Mouse (Mus musculus): ENCODE measurements around the gene Hspa12a. TPM values are rescaled to one million over a fixed set of nuclear protein-coding genes. Genes with fewer than 3 reads are reported as not detected.

Gene Hspa12a
- polyA plus RNA-seq, 1 experiment from 2014 or later = 0.53 TPM

- ATAC-seq (ENCODE audit: low read depth) = no peak
- 74% methylated on average over 9 of the region's 9 CpGs for WGBS (ENCODE audit: insufficient replicate concordance)
- peaks cover 28% of the 10 kb centered on the region for H3K4me1 ChIP-seq (replicated peaks)
- H3K27me3 ChIP-seq = peaks cover 26% of the 10 kb centered on the region
- H3K4me3 ChIP-seq (replicated peaks) = no peak overlapping the region
- H3K27ac ChIP-seq = no peak overlapping the region
- no peak overlapping the region for H3K9ac ChIP-seq
- H3K9me3 ChIP-seq (replicated peaks) = no peaks in the 10 kb centered on the region
- DNase-seq = no peak
- H3K36me3 ChIP-seq = no peaks in the 10 kb centered on the region
- H3K4me2 ChIP-seq = no peak overlapping the region
Measured at GRCm38 (mm10) chr19:58856129-58856855, 87.2 kb downstream of the Hspa12a start.

GRCm38 (mm10) chr19:58854899-58855298 is 88.6 kb downstream of the Hspa12a start:
- no peak overlapping the region for H3K27ac ChIP-seq
- no peaks in the 10 kb centered on the region for H3K9me3 ChIP-seq (replicated peaks)
- peaks cover 12% of the 10 kb centered on the region for H3K27me3 ChIP-seq
- no peak overlapping the region for H3K4me3 ChIP-seq (replicated peaks)
- H3K4me2 ChIP-seq = no peak overlapping the region
- DNase-seq (no peak), ATAC-seq (ENCODE audit: low read depth) (no peak)
- peaks cover 18% of the 10 kb centered on the region for H3K4me1 ChIP-seq (replicated peaks)
- WGBS (ENCODE audit: insufficient replicate concordance) = 27% methylated on average over 3 of the region's 3 CpGs
- H3K9ac ChIP-seq = no peak overlapping the region
- no peaks in the 10 kb centered on the region for H3K36me3 ChIP-seq

GRCm38 (mm10) chr19:58853036-58853735 is 90.3 kb downstream of the Hspa12a start:
- no peak for DNase-seq
- 48% methylated on average over 10 of the region's 10 CpGs for WGBS (ENCODE audit: insufficient replicate concordance)

GRCm38 (mm10) chr19:58850719-58851466 is 92.6 kb downstream of the Hspa12a start:
- Histone ChIP-seq H3K4me2 (no peak overlapping the region), H3K4me1 (replicated peaks) (peaks cover 18% of the 10 kb centered on the region), H3K4me3 (replicated peaks) (no peak overlapping the region), H3K27ac (no peak overlapping the region), H3K27me3 (no peaks in the 10 kb centered on the region), H3K9me3 (replicated peaks) (no peaks in the 10 kb centered on the region), H3K9ac (no peak overlapping the region), H3K36me3 (no peaks in the 10 kb centered on the region)
- no peak for DNase-seq
- 40% methylated on average over 5 of the region's 7 CpGs for WGBS (ENCODE audit: insufficient replicate concordance)
- no peak for ATAC-seq (ENCODE audit: low read depth)

More at GRCm38 (mm10) chr19:58853036-58853735, 90.3 kb downstream of the Hspa12a start:
- Histone ChIP-seq H3K27ac (no peak overlapping the region), H3K27me3 (no peaks in the 10 kb centered on the region), H3K4me2 (no peak overlapping the region), H3K9ac (no peak overlapping the region), H3K4me1 (replicated peaks) (peaks cover 18% of the 10 kb centered on the region), H3K36me3 (no peaks in the 10 kb centered on the region), H3K4me3 (replicated peaks) (no peak overlapping the region), H3K9me3 (replicated peaks) (no peaks in the 10 kb centered on the region)
- ATAC-seq (ENCODE audit: low read depth) = no peak

- no peaks in the 10 kb centered on the region for H3K27me3 ChIP-seq
- H3K36me3 ChIP-seq = no peaks in the 10 kb centered on the region
- 47% methylated on average over 13 of the region's 13 CpGs for WGBS (ENCODE audit: insufficient replicate concordance)
Measured at GRCm38 (mm10) chr19:58849333-58850131, 93.9 kb downstream of the Hspa12a start.

GRCm38 (mm10) chr19:58843606-58844005 is 99.8 kb downstream of the Hspa12a start:
- DNase-seq = no peak
- 70% methylated on average over 3 of the region's 3 CpGs for WGBS (ENCODE audit: insufficient replicate concordance)
- H3K36me3 ChIP-seq = no peaks in the 10 kb centered on the region
- H3K4me3 ChIP-seq (replicated peaks) = no peak overlapping the region
- H3K4me2 ChIP-seq = no peak overlapping the region
- no peak overlapping the region for H3K27ac ChIP-seq
- H3K9me3 ChIP-seq (replicated peaks) = no peaks in the 10 kb centered on the region
- no peak overlapping the region for H3K9ac ChIP-seq
- H3K27me3 ChIP-seq = no peaks in the 10 kb centered on the region
- no peaks in the 10 kb centered on the region for H3K4me1 ChIP-seq (replicated peaks)
- no peak for ATAC-seq (ENCODE audit: low read depth)

More at GRCm38 (mm10) chr19:58849333-58850131, 93.9 kb downstream of the Hspa12a start:
- H3K4me3 ChIP-seq (replicated peaks) = no peak overlapping the region
- H3K4me2 ChIP-seq = no peak overlapping the region
- DNase-seq (no peak), ATAC-seq (ENCODE audit: low read depth) (no peak)
- no peak overlapping the region for H3K9ac ChIP-seq
- H3K27ac ChIP-seq = no peak overlapping the region
- H3K4me1 ChIP-seq (replicated peaks) = peaks cover 12% of the 10 kb centered on the region
- H3K9me3 ChIP-seq (replicated peaks) = no peaks in the 10 kb centered on the region

GRCm38 (mm10) chr19:58840721-58841271 is 102.7 kb downstream of the Hspa12a start:
- no peaks in the 10 kb centered on the region for H3K9me3 ChIP-seq (replicated peaks)
- no peak overlapping the region for H3K4me3 ChIP-seq (replicated peaks)
- DNase-seq (no peak), ATAC-seq (ENCODE audit: low read depth) (no peak)
- no peaks in the 10 kb centered on the region for H3K27me3 ChIP-seq
- H3K9ac ChIP-seq = no peak overlapping the region
- no peak overlapping the region for H3K27ac ChIP-seq
- WGBS (ENCODE audit: insufficient replicate concordance) = 70% methylated on average over 5 of the region's 5 CpGs
- no peaks in the 10 kb centered on the region for H3K36me3 ChIP-seq
- H3K4me1 ChIP-seq (replicated peaks) = no peaks in the 10 kb centered on the region
- no peak overlapping the region for H3K4me2 ChIP-seq

- Histone ChIP-seq H3K36me3 (no peaks in the 10 kb centered on the region), H3K9me3 (replicated peaks) (no peaks in the 10 kb centered on the region), H3K4me3 (replicated peaks) (no peak overlapping the region), H3K4me2 (no peak overlapping the region), H3K27ac (no peak overlapping the region), H3K4me1 (replicated peaks) (no peaks in the 10 kb centered on the region), H3K27me3 (no peaks in the 10 kb centered on the region), H3K9ac (no peak overlapping the region)
- ATAC-seq (ENCODE audit: low read depth) = no peak
- DNase-seq = no peak
- WGBS (ENCODE audit: insufficient replicate concordance) = 61% methylated on average over 4 of the region's 4 CpGs
Measured at GRCm38 (mm10) chr19:58839806-58840205, 103.6 kb downstream of the Hspa12a start.

GRCm38 (mm10) chr19:58839345-58839744 is 104.1 kb downstream of the Hspa12a start:
- H3K36me3 ChIP-seq = no peaks in the 10 kb centered on the region
- no peak overlapping the region for H3K9ac ChIP-seq
- H3K4me2 ChIP-seq = no peak overlapping the region
- no peak overlapping the region for H3K27ac ChIP-seq
- H3K4me1 ChIP-seq (replicated peaks) = no peaks in the 10 kb centered on the region
- no peaks in the 10 kb centered on the region for H3K9me3 ChIP-seq (replicated peaks)
- WGBS (ENCODE audit: insufficient replicate concordance) = 64% methylated on average over 3 of the region's 3 CpGs
- ATAC-seq (ENCODE audit: low read depth) = no peak
- DNase-seq = no peak
- H3K27me3 ChIP-seq = no peaks in the 10 kb centered on the region
- H3K4me3 ChIP-seq (replicated peaks) = no peak overlapping the region

GRCm38 (mm10) chr19:58838706-58839105 is 104.7 kb downstream of the Hspa12a start:
- H3K27me3 ChIP-seq = no peaks in the 10 kb centered on the region

More at GRCm38 (mm10) chr19:58838706-58839105, 104.7 kb downstream of the Hspa12a start:
- 56% methylated on average over 9 of the region's 9 CpGs for WGBS (ENCODE audit: insufficient replicate concordance)
- H3K4me2 ChIP-seq = no peak overlapping the region
- DNase-seq = no peak
- no peak overlapping the region for H3K9ac ChIP-seq
- no peak for ATAC-seq (ENCODE audit: low read depth)
- H3K9me3 ChIP-seq (replicated peaks) = no peaks in the 10 kb centered on the region
- H3K4me3 ChIP-seq (replicated peaks) = no peak overlapping the region
- no peaks in the 10 kb centered on the region for H3K36me3 ChIP-seq
- no peak overlapping the region for H3K27ac ChIP-seq
- no peaks in the 10 kb centered on the region for H3K4me1 ChIP-seq (replicated peaks)

Measured in liver, embryonic 13.5 days (tissue).